Mouse (Mus musculus): ENCODE results near the gene Siah2. TPM values are rescaled to one million over a fixed set of nuclear protein-coding genes. Genes with fewer than 3 reads are reported as not detected.

Siah2 gene
- polyA plus RNA-seq, 1 experiment from 2014 or later = 6.9 TPM

GRCm38 (mm10) chr3:58724815-58725214, 32.6 kb upstream of the Siah2 start:
- H3K9ac ChIP-seq (ENCODE audit: low read length) = no peak overlapping the region
- no peak overlapping the region for H3K4me2 ChIP-seq (ENCODE audit: low read length)
- H3K4me3 ChIP-seq (ENCODE audit: low read depth, low read length) = no peak overlapping the region
- no peak for ATAC-seq
- no peak for DNase-seq (ENCODE audit: low spot score)
- H3K36me3 ChIP-seq (ENCODE audit: control insufficient read depth, insufficient read depth, low read length) = no peaks in the 10 kb centered on the region
- no peaks in the 10 kb centered on the region for H3K27me3 ChIP-seq (replicated peaks; ENCODE audit: control insufficient read depth, insufficient read depth, low read length)
- H3K9me3 ChIP-seq (replicated peaks; ENCODE audit: control insufficient read depth, low read length) = no peaks in the 10 kb centered on the region
- no peaks in the 10 kb centered on the region for H3K4me1 ChIP-seq (ENCODE audit: control insufficient read depth, insufficient read depth, low read length)
- no peak overlapping the region for H3K27ac ChIP-seq (ENCODE audit: low read depth, low read length)

GRCm38 (mm10) chr3:58723656-58724055, 31.5 kb upstream of the Siah2 start:
- H3K4me1 ChIP-seq (ENCODE audit: control insufficient read depth, insufficient read depth, low read length) = no peaks in the 10 kb centered on the region
- WGBS = 98% methylated on average over 2 of the region's 2 CpGs
- no peaks in the 10 kb centered on the region for H3K27me3 ChIP-seq (replicated peaks; ENCODE audit: control insufficient read depth, insufficient read depth, low read length)
- H3K27ac ChIP-seq (ENCODE audit: low read depth, low read length) = no peak overlapping the region
- H3K4me2 ChIP-seq (ENCODE audit: low read length) = no peak overlapping the region
- DNase-seq (ENCODE audit: low spot score) (no peak), ATAC-seq (no peak)
- no peaks in the 10 kb centered on the region for H3K36me3 ChIP-seq (ENCODE audit: control insufficient read depth, insufficient read depth, low read length)
- H3K4me3 ChIP-seq (ENCODE audit: low read depth, low read length) = no peak overlapping the region
- no peaks in the 10 kb centered on the region for H3K9me3 ChIP-seq (replicated peaks; ENCODE audit: control insufficient read depth, low read length)
- H3K9ac ChIP-seq (ENCODE audit: low read length) = no peak overlapping the region

- Histone ChIP-seq H3K4me3 (ENCODE audit: low read depth, low read length) (no peak overlapping the region), H3K9ac (ENCODE audit: low read length) (no peak overlapping the region), H3K9me3 (replicated peaks; ENCODE audit: control insufficient read depth, low read length) (no peaks in the 10 kb centered on the region), H3K4me1 (ENCODE audit: control insufficient read depth, insufficient read depth, low read length) (no peaks in the 10 kb centered on the region), H3K4me2 (ENCODE audit: low read length) (no peak overlapping the region), H3K27me3 (replicated peaks; ENCODE audit: control insufficient read depth, insufficient read depth, low read length) (no peaks in the 10 kb centered on the region), H3K36me3 (ENCODE audit: control insufficient read depth, insufficient read depth, low read length) (no peaks in the 10 kb centered on the region), H3K27ac (ENCODE audit: low read depth, low read length) (no peak overlapping the region)
- ATAC-seq (no peak), DNase-seq (ENCODE audit: low spot score) (no peak)
- 77% methylated on average over 9 of the region's 9 CpGs for WGBS
These were observed 27.4 kb upstream of the Siah2 start for GRCm38 (mm10) chr3:58719461-58720230.

GRCm38 (mm10) chr3:58716705-58717104, 24.5 kb upstream of the Siah2 start:
- DNase-seq (ENCODE audit: low spot score) (no peak), ATAC-seq (no peak)
- 92% methylated on average over 2 of the region's 2 CpGs for WGBS
- Histone ChIP-seq H3K4me3 (ENCODE audit: low read depth, low read length) (no peak overlapping the region), H3K4me1 (ENCODE audit: control insufficient read depth, insufficient read depth, low read length) (no peaks in the 10 kb centered on the region), H3K9ac (ENCODE audit: low read length) (no peak overlapping the region), H3K27ac (ENCODE audit: low read depth, low read length) (no peak overlapping the region), H3K36me3 (ENCODE audit: control insufficient read depth, insufficient read depth, low read length) (no peaks in the 10 kb centered on the region), H3K4me2 (ENCODE audit: low read length) (no peak overlapping the region), H3K9me3 (replicated peaks; ENCODE audit: control insufficient read depth, low read length) (no peaks in the 10 kb centered on the region), H3K27me3 (replicated peaks; ENCODE audit: control insufficient read depth, insufficient read depth, low read length) (no peaks in the 10 kb centered on the region)

- DNase-seq (ENCODE audit: low spot score) = no peak
These were observed 22.6 kb upstream of the Siah2 start for GRCm38 (mm10) chr3:58714767-58715166.

GRCm38 (mm10) chr3:58714034-58714433, 21.8 kb upstream of the Siah2 start:
- Histone ChIP-seq H3K27ac (ENCODE audit: low read depth, low read length) (no peak overlapping the region), H3K27me3 (replicated peaks; ENCODE audit: control insufficient read depth, insufficient read depth, low read length) (no peaks in the 10 kb centered on the region), H3K9me3 (replicated peaks; ENCODE audit: control insufficient read depth, low read length) (no peaks in the 10 kb centered on the region), H3K4me2 (ENCODE audit: low read length) (no peak overlapping the region), H3K4me3 (ENCODE audit: low read depth, low read length) (no peak overlapping the region), H3K36me3 (ENCODE audit: control insufficient read depth, insufficient read depth, low read length) (no peaks in the 10 kb centered on the region), H3K4me1 (ENCODE audit: control insufficient read depth, insufficient read depth, low read length) (no peaks in the 10 kb centered on the region), H3K9ac (ENCODE audit: low read length) (no peak overlapping the region)
- 91% methylated on average over 2 of the region's 2 CpGs for WGBS
- DNase-seq (ENCODE audit: low spot score) (no peak), ATAC-seq (no peak)

More at GRCm38 (mm10) chr3:58714767-58715166, 22.6 kb upstream of the Siah2 start:
- no peak overlapping the region for H3K27ac ChIP-seq (ENCODE audit: low read depth, low read length)
- H3K9ac ChIP-seq (ENCODE audit: low read length) = no peak overlapping the region
- no peak overlapping the region for H3K4me2 ChIP-seq (ENCODE audit: low read length)
- ATAC-seq = no peak
- H3K4me1 ChIP-seq (ENCODE audit: control insufficient read depth, insufficient read depth, low read length) = no peaks in the 10 kb centered on the region
- no peaks in the 10 kb centered on the region for H3K27me3 ChIP-seq (replicated peaks; ENCODE audit: control insufficient read depth, insufficient read depth, low read length)
- H3K9me3 ChIP-seq (replicated peaks; ENCODE audit: control insufficient read depth, low read length) = no peaks in the 10 kb centered on the region
- 76% methylated on average over 2 of the region's 2 CpGs for WGBS
- no peaks in the 10 kb centered on the region for H3K36me3 ChIP-seq (ENCODE audit: control insufficient read depth, insufficient read depth, low read length)
- H3K4me3 ChIP-seq (ENCODE audit: low read depth, low read length) = no peak overlapping the region

GRCm38 (mm10) chr3:58713191-58713590, 21.0 kb upstream of the Siah2 start:
- no peaks in the 10 kb centered on the region for H3K36me3 ChIP-seq (ENCODE audit: control insufficient read depth, insufficient read depth, low read length)
- no peaks in the 10 kb centered on the region for H3K27me3 ChIP-seq (replicated peaks; ENCODE audit: control insufficient read depth, insufficient read depth, low read length)
- no peak for ATAC-seq
- H3K27ac ChIP-seq (ENCODE audit: low read depth, low read length) = no peak overlapping the region
- H3K4me2 ChIP-seq (ENCODE audit: low read length) = no peak overlapping the region
- no peaks in the 10 kb centered on the region for H3K9me3 ChIP-seq (replicated peaks; ENCODE audit: control insufficient read depth, low read length)
- H3K4me3 ChIP-seq (ENCODE audit: low read depth, low read length) = no peak overlapping the region
- no peak for DNase-seq (ENCODE audit: low spot score)
- no peak overlapping the region for H3K9ac ChIP-seq (ENCODE audit: low read length)
- 92% methylated on average over 4 of the region's 4 CpGs for WGBS
- no peaks in the 10 kb centered on the region for H3K4me1 ChIP-seq (ENCODE audit: control insufficient read depth, insufficient read depth, low read length)

GRCm38 (mm10) chr3:58704547-58704946, 12.3 kb upstream of the Siah2 start:
- 76% methylated on average over 4 of the region's 4 CpGs for WGBS
- Histone ChIP-seq H3K9me3 (replicated peaks; ENCODE audit: control insufficient read depth, low read length) (no peaks in the 10 kb centered on the region), H3K4me2 (ENCODE audit: low read length) (no peak overlapping the region), H3K27ac (ENCODE audit: low read depth, low read length) (no peak overlapping the region), H3K4me3 (ENCODE audit: low read depth, low read length) (no peak overlapping the region), H3K36me3 (ENCODE audit: control insufficient read depth, insufficient read depth, low read length) (no peaks in the 10 kb centered on the region), H3K4me1 (ENCODE audit: control insufficient read depth, insufficient read depth, low read length) (no peaks in the 10 kb centered on the region), H3K27me3 (replicated peaks; ENCODE audit: control insufficient read depth, insufficient read depth, low read length) (no peaks in the 10 kb centered on the region), H3K9ac (ENCODE audit: low read length) (no peak overlapping the region)
- no peak for ATAC-seq
- DNase-seq (ENCODE audit: low spot score) = no peak

- H3K36me3 ChIP-seq (ENCODE audit: control insufficient read depth, insufficient read depth, low read length) = no peaks in the 10 kb centered on the region
- H3K9me3 ChIP-seq (replicated peaks; ENCODE audit: control insufficient read depth, low read length) = no peaks in the 10 kb centered on the region
- H3K9ac ChIP-seq (ENCODE audit: low read length) = no peak overlapping the region
- H3K4me2 ChIP-seq (ENCODE audit: low read length) = no peak overlapping the region
- DNase-seq (ENCODE audit: low spot score) (no peak), ATAC-seq (no peak)
- H3K27ac ChIP-seq (ENCODE audit: low read depth, low read length) = no peak overlapping the region
- H3K27me3 ChIP-seq (replicated peaks; ENCODE audit: control insufficient read depth, insufficient read depth, low read length) = no peaks in the 10 kb centered on the region
- H3K4me3 ChIP-seq (ENCODE audit: low read depth, low read length) = no peak overlapping the region
- no peaks in the 10 kb centered on the region for H3K4me1 ChIP-seq (ENCODE audit: control insufficient read depth, insufficient read depth, low read length)
- WGBS = 83% methylated on average over 9 of the region's 9 CpGs
These were observed 11.5 kb upstream of the Siah2 start for GRCm38 (mm10) chr3:58703748-58704147.
